Mouse (Mus musculus): ENCODE data around the gene Rpl15.
"Not testable (repeated sequence)": the region's sequence is repeated elsewhere in the genome, so short reads cannot be mapped to it uniquely, and the experiment has no call there.

Gene Rpl15

DNA sequence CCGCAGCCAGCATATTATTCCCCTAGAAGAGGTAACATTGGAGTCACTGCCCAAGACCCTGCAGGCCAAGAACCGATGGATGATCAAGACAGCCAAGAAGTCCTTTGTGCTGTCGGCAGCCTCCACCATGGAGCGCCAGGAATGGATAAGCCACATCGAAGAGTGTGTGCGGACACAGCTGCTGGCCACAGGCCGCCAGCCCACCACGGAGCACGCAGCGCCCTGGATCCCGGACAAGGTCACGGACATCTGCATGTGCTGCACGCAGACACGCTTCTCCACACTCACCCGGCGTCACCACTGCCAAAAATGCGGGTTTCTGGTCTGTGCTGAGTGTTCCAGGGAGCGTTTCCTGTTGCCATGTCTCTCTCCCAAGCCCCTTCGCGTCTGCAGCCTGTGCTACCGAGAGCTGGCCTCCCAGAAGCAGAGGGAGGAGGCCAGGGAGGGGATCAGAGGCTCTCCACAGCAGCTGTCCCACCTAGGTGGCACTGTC, 28.5 kb downstream of the Rpl15 start:
- no peak for DNase-seq (ENCODE audit: low read depth, low spot score)

DNA sequence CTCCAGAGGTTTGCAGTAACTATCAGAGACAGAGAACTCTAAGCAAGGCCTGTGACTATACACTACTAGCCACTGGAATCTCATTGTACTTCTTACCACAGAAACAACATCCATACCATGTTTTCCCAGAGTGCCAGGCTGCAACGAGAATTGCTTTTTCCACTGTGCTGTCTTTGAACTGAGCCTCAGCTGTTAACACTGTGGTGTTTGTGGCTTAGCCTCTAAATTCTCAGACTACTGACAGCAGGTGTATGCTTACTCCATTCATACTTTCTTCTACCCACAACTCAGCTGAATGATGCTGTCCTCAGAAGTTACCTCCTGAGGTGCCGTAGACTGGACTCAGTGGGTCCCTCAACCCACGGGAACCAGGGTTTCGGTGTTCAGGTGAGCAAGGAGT, 29.4 kb downstream of the Rpl15 start:
- no peak for DNase-seq (ENCODE audit: low read depth, low spot score)

DNA sequence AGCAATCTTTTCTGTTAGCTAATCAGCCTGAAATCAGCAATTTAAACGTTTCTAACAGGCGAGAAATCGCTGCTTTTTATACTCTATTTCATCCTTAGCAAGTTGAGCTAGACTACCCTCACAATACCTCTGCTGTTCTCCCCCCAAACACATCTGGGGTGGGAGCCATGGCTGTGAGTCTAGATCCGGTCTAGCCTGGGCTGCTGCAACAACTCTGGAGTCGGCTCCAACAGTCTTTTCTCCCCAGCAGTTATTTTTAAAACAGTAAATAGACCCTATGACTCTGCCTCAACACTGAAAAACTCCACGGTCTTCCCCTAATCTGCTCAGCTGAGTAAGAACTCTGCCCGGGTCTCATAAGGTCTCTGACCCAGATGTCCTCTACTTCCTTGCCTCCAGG, 31.1 kb downstream of the Rpl15 start:
- no peak for DNase-seq (ENCODE audit: low read depth, low spot score)

DNA sequence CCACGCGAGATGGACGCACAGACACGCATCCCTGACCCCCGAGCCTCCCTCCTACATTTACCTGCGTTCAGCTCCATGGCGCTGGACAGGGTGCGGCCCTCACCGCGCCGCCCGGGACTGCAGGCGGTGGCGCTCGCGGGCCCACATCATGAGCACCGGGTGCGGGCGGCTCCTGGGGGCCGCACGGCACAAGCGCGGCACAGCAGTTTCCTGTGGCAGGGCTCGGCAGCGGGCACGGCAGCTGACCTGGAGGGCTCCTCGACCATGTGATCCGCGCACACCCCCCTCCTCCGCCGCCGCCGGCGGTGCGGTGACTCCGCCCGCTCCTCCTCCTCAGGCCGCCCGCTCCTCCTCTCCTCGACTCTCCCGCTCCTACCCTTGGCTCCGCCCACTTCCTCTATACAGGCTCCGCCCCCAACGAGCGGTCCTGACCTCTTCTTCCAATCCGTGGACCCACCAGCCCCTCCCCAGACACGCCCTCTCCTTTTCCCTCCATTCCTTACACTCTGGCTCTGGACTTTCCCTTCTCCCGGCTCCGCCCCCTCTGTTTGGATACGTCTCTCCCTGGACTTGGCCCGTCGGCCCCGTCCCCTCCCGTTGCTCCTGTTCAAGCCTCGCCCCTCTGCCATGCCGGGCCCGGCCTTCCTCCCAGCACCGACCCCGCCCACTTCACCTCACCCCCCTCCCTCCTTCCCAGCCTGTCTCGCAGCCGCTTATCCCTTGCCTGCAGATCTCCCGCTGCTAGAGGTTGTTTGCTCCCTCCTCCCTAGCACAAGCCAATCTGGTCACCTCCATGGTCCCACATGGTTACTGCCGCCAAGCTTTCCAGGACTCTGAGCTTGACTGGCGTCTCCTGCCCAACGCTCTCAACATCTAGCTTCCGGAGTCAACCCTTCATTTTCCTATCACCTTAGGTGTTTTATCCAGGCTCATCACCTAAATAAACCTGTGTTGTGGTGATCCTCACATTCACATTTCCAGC, 32.1 kb downstream of the Rpl15 start, which contains the start of gene Nr1d2:
Gene Nr1d2 (minus strand): TSS at position 378 of the 982 bp plus-strand sequence.
- peak; percentile 99 for DNase-seq (ENCODE audit: low read depth, low spot score)

DNA sequence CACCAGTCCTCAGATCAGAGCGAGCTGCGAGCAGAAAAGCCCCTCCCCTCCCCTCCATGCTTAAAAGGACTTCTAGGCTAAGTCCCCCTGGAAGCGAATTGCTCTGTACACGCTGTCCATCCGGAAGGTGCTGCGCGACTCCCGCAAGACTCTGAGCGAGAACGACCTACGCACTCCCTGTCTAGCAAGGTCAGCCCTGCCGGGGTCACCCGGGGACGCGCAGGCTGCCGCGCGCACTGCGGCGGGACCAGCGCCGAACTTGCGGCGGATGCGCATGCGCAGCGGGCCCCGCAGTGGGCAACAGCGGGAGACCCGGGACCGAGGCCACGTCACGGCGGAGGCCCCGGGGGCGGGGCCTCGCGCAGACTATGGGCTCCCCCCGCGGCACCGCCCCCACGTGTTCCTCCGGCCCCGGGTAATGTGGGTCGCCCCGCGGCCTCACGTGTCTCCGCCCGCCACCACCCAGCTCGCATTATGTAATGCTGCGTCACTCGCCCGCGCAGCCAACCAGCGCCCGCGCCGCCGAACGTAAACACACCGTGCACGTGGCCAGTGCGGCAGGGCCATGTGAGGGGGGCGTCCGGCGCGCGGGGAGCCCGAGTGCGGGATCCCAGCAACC, 33.0 kb downstream of the Rpl15 start:
- peak; percentile 95 for DNase-seq (ENCODE audit: low read depth, low spot score)

DNA sequence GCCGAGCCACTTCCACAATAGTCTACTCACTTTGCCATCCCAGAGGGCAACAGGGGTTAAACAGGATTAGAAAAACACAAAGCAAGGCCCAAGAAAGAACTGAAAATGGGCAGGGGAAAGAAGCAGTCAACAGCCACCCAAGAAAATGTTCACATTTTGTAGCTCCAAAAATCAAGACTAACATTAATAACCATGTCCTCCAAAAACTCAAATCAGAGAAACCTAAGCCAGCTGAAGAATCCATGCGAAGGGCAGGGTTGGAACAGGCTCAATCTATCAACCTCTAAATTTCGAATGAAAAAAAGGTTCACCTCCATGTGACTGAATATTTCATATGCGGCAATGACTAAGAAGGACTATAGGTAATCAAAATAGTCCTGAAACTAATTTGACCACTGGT, 33.8 kb downstream of the Rpl15 start:
- no peak for DNase-seq (ENCODE audit: low read depth, low spot score)

DNA sequence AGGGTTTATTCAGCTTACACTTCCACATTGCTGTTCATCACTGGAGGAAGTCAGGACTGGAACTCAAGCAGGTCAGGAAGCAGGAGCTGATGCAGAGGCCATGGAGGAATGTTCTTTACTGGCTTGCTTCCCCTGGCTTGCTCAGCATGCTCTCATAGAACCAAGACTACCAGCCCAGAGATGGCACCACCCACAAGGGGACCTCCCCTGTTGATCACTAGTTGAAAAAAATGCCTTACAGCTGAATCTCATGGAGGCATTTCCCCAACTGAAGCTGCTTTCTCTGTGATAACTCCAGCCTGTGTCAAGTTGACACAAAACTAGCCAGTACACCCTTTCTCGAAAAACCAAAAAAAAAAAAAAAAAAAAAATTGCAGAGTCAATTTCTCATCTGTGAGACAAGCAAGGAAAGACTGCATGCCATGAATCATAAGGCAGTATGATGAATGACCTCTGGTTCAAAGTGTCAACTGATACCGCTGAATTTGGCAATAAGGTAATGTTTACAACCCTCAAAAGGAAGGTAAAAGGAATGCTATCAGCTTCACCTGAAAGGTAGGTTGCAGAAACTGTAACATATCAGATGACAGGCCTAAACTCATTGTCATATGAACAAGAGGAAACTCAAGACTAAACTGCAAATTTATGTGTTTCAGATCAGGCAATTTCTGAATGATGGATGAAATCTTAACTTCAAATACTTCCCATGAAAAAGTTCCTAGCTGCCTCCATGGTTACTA, 34.5 kb downstream of the Rpl15 start:
- not testable (repeated sequence) for DNase-seq (ENCODE audit: low read depth, low spot score)

DNA sequence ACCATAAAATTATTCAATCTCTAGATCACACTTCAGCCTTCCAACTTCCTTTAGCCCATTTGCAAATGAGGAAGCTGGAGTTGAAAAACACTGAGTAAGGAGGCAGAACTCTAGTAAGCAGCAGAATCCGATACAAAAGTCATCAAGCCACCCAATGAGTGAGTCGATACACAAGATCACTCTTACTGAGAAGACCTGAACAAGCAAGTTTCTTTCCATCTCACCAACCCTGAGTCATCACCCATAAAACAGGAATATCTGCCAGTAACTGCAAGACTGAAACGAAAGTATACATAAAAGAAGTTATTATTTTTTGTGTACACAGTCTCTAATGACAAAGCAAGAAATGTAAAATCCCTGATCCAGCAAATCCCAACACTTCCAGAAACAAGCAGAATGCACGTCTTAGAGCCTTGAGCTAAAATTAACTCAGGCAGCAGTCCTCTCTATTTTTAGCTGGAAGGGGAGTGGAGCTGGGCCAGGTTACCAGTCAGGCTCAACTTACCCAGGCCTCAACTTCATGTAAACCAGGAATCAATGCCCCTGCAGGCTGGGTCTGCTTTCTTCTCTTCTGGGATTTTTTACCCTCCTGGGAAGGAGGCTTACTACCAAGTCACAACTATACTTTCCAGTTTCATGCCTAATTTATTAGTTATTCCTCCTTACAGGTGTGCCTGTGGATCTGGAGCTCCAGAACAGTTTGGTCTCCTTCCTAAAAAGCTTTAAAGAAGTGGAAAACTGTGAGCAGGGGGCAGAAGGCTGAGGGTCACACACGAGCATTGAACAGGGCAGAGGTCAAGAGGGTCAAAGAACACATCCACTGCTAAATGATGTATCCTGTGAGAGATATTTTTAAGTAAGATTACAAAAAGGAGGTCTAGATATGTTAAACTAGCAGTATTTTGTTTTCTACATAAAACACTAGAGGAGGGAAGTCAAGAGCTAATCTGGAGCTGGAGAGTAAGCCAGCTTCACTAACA, 36.9 kb downstream of the Rpl15 start:
- DNase-seq (ENCODE audit: low read depth, low spot score): no peak

DNA sequence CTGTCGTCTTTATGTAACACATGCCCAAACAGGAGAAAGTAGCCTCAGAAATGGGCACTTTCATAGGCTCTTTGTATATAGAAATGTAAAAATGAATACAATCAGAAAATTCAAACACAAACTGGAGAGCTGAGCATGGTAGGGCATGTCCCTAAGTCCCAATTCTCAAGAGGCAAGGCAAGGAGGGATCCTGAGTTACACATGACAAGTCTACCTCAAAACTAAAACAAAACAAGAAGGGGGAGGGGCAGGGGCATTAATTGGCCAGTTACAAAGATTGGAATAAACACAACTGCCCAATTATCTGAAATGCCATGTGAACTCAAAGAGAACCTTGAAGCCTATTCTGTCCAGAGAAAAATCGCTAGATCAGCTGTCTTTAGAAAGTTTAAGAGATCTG, 38.1 kb downstream of the Rpl15 start:
- no peak for DNase-seq (ENCODE audit: low read depth, low spot score)

DNA sequence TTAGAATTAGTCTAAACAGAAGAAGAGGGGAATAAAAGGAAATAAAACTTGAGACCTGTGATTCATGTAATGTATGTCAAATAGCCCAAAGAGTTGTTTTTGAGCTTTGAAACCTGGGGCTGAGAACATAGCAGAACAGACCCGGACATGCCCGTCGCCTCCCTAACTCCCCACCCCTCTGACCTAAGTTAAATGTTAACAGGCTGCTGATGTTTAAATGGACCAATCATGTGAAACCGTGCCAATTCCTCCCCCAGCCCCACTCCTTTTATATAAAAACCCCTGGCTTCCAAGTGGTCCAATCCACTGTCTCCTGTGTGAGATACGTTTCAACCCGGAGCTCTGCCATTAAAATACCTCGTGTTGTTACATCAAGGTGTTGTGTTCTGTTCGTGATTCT, 39.3 kb downstream of the Rpl15 start:
- not testable (repeated sequence) for DNase-seq (ENCODE audit: low read depth, low spot score)

DNA sequence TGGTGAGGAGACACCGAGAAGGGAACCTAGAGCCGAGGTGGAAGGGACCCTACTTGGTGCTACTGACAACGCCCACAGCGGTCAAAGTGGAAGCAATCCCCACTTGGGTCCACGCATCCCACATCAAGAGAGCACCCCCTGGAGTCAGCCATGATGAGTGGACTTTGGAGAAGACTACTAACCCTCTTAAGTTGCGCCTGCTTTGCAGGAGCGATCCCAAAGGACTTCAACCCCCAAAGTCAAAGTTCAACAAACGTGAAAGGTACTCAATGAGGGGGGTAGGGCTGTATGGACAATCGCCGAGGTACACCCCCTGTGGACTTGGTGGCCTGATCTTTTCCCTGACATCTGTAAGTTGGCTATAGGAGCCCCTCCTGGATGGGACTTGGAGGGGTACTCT, 41.4 kb downstream of the Rpl15 start:
- not testable (repeated sequence) for DNase-seq (ENCODE audit: low read depth, low spot score)

DNA sequence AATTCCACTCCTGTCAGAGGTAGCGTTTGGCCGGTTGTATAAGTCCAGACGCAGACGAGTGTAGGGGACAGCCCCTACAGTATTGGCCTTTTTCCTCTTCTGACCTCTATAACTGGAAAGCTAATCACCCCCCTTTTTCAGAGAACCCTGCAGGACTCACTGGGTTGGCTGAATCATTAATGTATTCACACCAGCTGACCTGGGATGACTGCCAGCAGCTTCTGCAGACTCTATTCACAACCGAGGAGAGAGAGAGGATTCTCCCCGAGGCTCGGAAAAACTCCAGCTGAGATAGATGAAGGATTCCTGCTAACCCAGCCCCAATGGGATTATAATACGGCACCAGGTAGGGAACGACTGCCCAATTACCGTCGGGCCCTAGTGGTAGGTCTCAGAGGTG, 45.0 kb downstream of the Rpl15 start:
- not testable (repeated sequence) for DNase-seq (ENCODE audit: low read depth, low spot score)

DNA sequence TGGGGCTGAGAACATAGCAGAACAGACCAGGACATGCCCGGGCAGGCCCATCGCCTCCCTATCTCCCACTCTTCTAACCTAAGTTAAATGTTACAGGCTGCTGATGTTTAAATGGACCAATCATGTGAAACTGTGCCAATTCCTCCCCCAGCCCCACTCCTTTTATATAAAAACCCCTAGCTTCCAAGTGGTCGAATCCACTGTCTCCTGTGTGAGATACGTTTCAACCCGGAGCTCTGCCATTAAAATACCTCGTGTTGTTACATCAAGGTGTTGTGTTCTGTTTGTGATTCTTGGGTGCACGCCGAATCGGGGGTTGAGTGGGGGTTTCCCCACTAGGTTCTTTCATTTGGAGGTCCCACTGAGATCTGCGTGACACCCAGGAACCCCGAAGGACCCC, 45.8 kb downstream of the Rpl15 start:
- not testable (repeated sequence) for DNase-seq (ENCODE audit: low read depth, low spot score)

DNA sequence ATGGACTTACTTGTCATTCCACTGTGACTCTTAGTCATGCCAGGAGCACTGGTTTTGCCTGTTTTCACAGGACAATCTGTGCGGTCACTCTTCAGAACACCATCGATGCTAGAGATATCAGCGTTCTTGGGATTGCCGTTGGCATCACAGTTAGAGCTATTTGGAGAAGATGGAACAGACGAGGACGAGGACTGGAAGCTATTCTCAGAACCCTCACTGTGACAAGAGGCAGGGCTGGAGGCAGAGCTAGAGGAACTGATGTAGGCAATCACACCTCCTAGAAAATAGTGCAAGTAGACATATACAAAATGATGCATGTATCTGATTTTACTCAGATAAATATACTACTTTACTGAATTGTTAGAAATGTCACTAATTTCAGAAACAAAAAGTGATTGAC, 49.2 kb downstream of the Rpl15 start:
- DNase-seq (ENCODE audit: low read depth, low spot score): no peak

Data from retina, adult 2 months (tissue).